Mouse (Mus musculus) ES-E14 (cell line): ENCODE data around the gene Tmem98.

ENCODE experiments used
- CHD2 ChIP-seq: IDR thresholded peaks from 2 replicates; pipeline ENCODE4 v1.6.1; 2014; ENCODE audit warnings: mild to moderate bottlenecking, low read depth, low read length, inconsistent platforms
- HCFC1 ChIP-seq: IDR thresholded peaks from 2 replicates; pipeline ENCODE4 v1.6.1; 2012; ENCODE audit warnings: low read length, inconsistent platforms, borderline replicate concordance; ENCODE audit not compliant: insufficient read depth
- MAFK ChIP-seq: IDR thresholded peaks from 2 replicates; pipeline ENCODE4 v1.6.1; 2014; ENCODE audit warnings: mild to moderate bottlenecking, low read depth, low read length, inconsistent platforms; ENCODE audit not compliant: insufficient read depth

DNA sequence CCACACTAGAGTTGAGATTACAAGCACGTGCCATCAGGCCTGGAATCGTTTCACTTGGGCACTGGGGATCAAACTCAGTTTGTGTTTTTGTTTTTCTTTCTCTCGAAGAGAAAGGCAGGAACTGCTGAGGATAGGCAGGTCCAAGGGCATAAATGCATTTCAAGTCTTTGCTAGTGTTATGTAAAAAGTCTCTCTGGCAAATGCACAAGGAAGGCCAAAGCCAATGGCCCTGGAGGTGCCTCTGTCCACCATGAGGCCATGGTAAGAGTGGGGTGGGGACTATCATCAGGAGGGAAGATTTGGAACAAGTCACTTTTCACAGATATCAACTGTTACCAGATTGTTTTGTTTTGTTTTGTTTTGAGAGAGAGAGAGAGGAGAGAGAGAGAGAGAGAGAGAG lies 36.1 kb downstream of the Tmem98 start:
- TF ChIP-seq HCFC1 (no peak), CHD2 (no peak), MAFK (no peak)
